Mouse (Mus musculus) 3134 (cell line): ENCODE data around the gene Ugt2b1.
"Not testable (repeated sequence)": the region's sequence is repeated elsewhere in the genome, so short reads cannot be mapped to it uniquely, and the experiment has no call there.

Experiments used
- DNase-seq: peaks from one replicate; pipeline ENCODE4 v3.0.0-alpha.2; 2011; ENCODE audit warnings: low spot score; ENCODE audit not compliant: insufficient read length; ENCODE audit errors: extremely low read depth

The Ugt2b1 gene

GRCm38 (mm10) chr5:86926426-86926825 is at the start of gene Ugt2b1:
Gene Ugt2b1 (minus strand): TSS chr5:86926530.
- no peak for DNase-seq

GRCm38 (mm10) chr5:86967271-86967670 is 40.9 kb upstream of the Ugt2b1 start:
- DNase-seq: not testable (repeated sequence)

- DNase-seq: not testable (repeated sequence)
These were observed 36.5 kb upstream of the Ugt2b1 start for GRCm38 (mm10) chr5:86962849-86963248.

- no peak for DNase-seq
These were observed 35.4 kb upstream of the Ugt2b1 start for GRCm38 (mm10) chr5:86961587-86962358.

GRCm38 (mm10) chr5:86960504-86960903 is 34.2 kb upstream of the Ugt2b1 start:
- DNase-seq: no peak

GRCm38 (mm10) chr5:86942111-86942510 is 15.8 kb upstream of the Ugt2b1 start:
- DNase-seq: no peak

- DNase-seq: no peak
These were observed 5.6 kb downstream of the Ugt2b1 start for GRCm38 (mm10) chr5:86920661-86921233.

GRCm38 (mm10) chr5:86911357-86912099 is 14.8 kb downstream of the Ugt2b1 start:
- DNase-seq: no peak

- no peak for DNase-seq
These were observed 15.6 kb downstream of the Ugt2b1 start for GRCm38 (mm10) chr5:86910770-86911169.

GRCm38 (mm10) chr5:86906758-86907157 is 19.6 kb downstream of the Ugt2b1 start, which contains the start of gene Ugt2b34:
Gene Ugt2b34 (minus strand): TSS chr5:86906937.
- no peak for DNase-seq

- no peak for DNase-seq
These were observed 36.4 kb downstream of the Ugt2b1 start for GRCm38 (mm10) chr5:86889933-86890332.

- no peak for DNase-seq
These were observed 37.9 kb downstream of the Ugt2b1 start for GRCm38 (mm10) chr5:86888420-86888819.

- DNase-seq: no peak
These were observed 39.2 kb downstream of the Ugt2b1 start for GRCm38 (mm10) chr5:86887081-86887480.

GRCm38 (mm10) chr5:86886620-86887019 is 39.7 kb downstream of the Ugt2b1 start:
- no peak for DNase-seq

GRCm38 (mm10) chr5:86871877-86872276 is 54.5 kb downstream of the Ugt2b1 start:
- DNase-seq: no peak
